Mouse (Mus musculus): ENCODE measurements around the gene Trcg1.
"Not testable (repeated sequence)": the region's sequence is repeated elsewhere in the genome, so short reads cannot be mapped to it uniquely, and the experiment has no call there.

Trcg1 gene

DNA sequence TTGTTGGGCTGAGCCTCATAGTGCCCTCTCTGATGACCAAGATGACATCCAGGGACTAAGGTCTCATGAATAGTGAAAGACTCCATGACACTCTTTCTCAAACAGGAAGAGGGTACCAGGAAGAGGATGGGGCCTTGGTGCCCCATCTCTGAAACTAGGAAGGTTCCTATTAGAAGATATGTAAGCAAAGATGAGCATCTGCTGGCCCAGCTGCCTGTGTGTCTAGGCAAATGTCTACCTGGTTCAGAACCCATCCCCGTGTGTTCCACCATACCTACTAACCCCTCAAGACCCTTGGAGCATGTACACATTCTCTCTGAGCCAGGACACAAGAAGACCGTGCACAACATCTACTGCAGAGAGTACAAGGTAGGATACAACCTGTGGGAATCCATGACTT is at the start of gene Trcg1:
Gene Trcg1, plus strand, starts transcription at position 301 of the 400 bp plus-strand sequence.
- no peak for DNase-seq (ENCODE audit: low spot score in 2 of 2)

DNA sequence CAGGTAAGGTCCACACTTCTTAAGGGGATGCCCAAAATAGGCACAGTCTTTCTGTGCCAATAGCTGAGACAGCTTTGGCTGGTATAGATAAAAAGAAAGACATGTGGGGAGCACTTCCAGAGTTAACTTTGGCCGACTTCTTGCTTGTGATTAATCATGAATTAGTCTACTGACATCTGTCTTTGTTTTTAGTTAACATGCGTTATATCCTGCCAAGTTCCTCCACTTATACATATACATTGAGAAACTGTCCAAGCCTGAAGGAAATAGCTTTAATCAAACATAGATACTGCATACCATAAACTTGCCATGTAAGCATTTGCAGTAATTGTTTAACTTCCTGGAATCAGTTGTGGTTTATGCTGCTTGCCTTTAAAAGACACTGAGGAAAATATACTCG is 39.6 kb upstream of the Trcg1 start:
- DNase-seq (ENCODE audit: low spot score in 2 of 2), result no peak

DNA sequence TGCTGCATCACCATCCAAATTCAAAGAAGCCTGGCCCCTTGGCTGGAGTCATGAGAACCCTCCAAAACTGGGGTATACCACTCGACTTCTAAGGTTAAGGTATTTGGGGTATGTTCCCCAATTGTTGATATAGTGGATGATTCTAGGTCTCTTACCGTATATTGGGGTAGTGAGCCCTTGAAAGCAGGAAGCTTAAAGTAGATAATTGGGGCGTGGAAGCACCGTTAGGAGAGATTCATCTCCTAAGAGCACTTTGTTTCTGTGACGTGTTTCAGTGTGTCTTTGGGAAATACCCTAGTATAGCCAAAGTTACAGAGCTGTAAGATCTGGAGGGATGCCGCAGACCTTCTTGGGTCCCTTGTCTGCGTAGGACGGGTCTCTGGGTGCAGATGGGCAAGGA is 38.9 kb upstream of the Trcg1 start:
- DNase-seq (ENCODE audit: low spot score in 2 of 2), result no peak

DNA sequence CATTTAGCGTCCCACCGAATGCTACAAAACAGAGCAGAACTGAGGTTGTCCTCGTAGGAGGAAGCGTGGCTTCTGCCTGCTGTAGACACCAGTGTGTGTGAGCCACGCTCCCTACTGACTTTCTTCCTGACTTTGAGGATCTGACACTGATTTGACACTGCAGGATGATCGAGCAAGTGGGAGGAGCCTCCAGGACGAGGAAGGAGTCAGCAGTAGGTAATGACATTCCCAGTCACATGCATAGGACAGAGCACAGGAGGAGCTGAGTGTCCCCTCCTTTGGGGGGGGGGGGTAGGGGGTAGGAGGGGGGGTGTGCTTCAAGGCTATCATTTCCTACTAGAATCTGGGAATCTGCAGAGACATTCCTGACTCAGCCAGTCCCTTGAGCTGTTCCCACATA is 33.4 kb upstream of the Trcg1 start:
- no peak for DNase-seq (ENCODE audit: low spot score in 2 of 2)

DNA sequence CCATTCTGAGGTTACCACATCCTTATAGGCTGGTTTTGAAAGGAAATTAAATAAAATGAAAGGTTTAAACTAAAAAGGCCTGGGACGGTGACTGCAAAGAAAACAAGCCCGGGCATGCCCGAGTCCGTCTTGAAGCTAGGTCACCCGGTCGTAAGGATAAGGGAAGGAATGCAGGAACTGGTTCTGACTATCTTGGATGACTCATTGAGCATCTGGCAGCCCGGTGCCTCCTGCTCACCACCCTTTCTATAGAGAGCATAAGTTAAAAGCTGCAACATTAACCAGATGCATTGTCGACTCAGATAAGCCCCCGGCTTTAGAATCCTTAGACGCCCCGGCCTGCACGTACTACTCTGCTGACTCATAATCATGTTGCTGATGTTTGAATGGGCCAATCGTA is 32.8 kb upstream of the Trcg1 start:
- DNase-seq (ENCODE audit: low spot score in 2 of 2), result not testable (repeated sequence)

DNA sequence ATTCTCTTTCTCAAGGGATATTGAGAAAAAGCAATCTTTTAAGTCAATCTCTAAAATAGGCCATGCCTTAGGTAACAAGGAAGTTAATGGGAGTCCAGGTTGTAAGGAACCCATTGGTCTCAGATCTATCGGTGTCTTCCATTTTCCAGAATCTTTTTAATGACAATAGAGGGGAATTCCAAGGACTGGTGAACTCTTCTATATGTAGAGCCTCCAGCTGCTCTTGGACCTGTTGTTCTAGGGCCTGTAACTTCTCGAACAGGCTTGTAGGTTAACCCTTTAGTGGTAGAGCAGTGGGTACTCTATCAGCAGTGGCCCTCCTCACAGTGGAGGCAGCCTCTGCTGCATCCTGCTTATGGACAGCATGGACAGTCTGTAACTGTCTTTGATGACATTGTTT is 29.5 kb upstream of the Trcg1 start:
- DNase-seq (ENCODE audit: low spot score in 2 of 2), result no peak

DNA sequence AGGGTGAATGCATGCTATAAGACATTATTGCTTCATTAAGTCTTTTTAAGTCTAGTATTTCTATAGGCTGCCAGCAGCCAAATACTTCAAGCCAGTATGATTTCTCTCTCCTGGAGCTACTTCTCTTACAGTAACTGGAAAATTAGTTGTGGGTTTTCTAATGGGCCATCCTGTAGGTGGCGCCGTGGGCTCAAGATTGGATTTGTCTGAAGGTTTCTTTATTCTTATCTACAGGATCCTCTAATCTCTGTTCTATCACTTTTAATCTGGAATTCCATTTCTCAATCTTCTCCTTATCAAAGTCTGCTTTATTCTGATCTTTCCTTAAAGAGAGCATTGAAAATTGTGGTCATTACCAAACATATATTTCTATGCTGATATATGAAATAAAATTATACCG is 27.0 kb upstream of the Trcg1 start:
- DNase-seq (ENCODE audit: low spot score in 2 of 2), result peak in 1 of 2 experiments; percentile 8

DNA sequence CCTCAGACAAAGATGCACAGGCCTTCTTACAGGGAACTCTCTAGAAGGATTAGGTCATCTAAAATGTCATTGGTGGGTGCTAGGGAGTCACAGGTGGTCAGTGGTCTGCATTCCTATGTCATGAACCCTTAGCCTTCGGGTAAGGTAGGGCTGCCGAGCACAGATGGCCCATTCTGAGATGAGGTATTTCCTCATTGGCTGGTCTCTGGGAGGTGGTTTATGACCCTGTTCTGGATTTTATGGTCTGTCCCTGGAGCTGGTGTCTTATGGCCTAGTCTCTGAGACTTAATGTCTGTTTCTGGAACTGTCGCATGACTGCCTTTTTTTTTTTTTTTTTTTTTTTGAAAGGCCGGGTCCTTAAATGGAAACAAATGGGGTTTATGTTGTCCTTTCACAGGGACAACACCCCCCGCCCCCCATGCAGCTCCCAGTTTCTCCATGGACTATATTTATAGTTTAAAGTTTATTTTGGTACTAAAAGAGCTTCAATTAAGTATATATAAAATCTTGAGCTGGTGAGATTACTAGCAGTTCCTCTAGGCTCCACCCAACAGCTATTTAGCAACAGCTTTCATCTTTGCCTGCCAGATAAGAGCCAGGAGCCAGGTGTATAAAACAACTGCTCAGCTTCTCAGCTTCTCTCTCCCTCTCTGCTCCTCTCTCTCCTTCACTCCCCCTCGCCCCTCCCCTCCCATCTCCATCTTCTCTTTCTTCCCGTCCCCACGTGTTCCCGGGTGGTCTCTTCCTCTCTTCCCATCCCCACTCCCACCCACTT is 23.7 kb upstream of the Trcg1 start:
- no peak for DNase-seq (ENCODE audit: low spot score in 2 of 2)

DNA sequence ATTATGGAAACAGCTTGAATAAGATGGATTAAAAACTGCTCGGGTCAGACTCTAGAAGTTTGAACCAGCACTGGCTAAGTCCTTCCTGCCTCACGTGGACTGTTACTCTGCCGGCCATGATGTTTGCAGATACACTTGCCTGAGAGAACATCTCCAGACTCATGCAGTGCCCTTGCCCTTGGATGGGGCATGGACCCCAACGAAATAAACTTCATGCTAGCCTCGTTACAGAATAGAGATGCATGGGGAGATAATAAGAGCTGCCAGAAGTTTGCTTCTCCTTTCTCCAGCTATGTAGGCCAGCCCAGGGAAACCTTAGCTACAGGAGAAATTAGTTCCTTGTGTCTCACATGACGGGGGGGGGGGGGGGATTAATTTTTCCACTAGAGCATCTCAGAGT is 21.9 kb upstream of the Trcg1 start:
- DNase-seq (ENCODE audit: low spot score in 2 of 2), result no peak

DNA sequence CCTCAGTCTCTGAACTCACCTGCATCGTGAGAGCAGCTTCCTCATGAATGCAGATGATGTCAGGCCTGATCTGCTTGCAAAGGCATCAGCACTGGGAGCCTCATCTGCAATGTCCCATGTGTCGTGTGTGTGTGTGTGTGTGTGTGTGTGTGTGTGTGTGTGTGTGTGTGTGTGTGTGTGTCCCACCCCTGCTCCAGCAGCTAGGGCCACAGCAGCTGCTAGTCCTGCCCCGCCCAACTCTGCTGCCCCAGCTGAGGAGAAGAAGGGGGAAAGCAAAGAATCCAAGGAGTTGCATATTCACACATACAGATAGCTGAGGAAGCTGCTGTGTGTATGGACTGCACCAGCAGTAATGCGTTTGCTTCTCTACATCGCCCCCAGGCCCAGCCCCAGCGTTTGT is 19.1 kb upstream of the Trcg1 start:
- no peak for DNase-seq (ENCODE audit: low spot score in 2 of 2)

DNA sequence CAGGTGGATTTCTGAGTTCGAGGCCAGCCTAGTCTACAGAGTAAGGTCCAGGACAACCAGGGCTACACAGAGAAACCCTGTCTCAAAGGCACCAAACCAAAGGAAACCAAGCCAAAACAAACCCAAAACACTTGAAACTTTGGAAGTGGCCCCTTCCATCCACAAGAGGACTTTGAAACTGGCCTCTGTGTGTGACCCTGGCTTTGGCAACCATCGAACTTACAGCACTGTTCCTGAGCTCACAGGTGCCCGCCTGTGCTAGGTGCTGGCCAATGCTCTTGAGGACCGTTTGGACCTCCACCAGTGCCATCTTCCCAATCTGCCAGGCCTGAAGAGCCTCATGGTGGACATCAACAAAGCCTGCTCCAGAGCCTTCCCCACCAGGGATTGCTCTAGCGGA is 17.6 kb upstream of the Trcg1 start:
- DNase-seq (ENCODE audit: low spot score in 2 of 2), result no peak

DNA sequence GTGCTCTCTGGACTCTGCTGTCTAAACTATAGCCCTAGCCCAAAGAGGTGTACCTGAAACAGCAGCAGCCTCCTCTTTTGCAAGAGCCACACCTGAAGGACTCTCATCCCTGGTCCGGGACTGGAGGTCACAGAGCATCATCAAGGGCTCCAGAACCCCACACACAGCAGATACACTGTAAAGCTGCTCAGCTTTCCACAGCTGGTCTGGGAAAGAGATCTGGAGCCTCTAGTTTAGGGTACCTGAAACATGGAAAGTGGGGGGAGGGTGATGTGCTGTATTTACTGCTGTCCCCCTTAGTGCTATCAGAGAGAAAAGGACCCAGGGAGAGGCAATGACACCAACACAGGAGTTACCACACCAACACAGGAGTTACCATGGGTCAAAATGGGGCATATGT is 16.8 kb upstream of the Trcg1 start:
- no peak for DNase-seq (ENCODE audit: low spot score in 2 of 2)

DNA sequence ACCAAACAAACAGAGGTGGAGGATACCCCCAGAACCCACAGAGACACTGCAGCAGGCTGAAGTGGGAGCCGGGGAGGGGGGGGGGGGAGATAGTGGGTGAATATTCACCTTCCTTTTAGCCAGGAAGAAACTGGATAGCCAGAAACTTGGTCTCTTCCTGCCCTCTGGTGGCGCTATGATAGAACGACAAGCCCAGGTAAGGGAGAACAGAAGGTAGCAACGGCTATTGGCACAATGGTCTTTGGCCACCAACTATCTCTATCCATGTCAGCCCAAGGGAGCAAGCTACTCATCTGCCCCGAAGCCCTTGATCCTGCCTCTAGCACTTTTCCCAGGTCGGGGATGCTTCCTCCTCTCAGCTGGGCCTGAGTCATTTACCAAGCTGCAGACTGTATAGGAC is 16.0 kb upstream of the Trcg1 start:
- no peak for DNase-seq (ENCODE audit: low spot score in 2 of 2)

DNA sequence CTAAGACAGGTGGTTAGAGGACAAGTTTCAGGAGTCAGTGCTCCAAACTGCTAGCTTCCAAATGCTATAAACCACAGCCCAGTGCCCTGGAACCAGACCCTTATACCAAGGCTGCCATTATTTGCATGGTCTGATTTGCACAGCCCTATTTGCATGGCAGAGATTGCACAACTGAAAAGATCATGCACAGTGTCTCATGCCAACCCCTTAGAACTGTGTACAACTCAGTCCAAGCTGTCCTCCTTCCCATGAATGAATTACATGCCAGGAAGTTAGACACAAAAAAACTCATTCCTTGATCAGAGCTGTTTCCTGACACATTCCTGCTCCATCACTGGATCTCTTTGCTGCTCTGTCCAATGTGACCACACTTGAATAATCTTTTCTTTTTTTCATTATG is 13.0 kb upstream of the Trcg1 start:
- DNase-seq (ENCODE audit: low spot score in 2 of 2), result no peak

DNA sequence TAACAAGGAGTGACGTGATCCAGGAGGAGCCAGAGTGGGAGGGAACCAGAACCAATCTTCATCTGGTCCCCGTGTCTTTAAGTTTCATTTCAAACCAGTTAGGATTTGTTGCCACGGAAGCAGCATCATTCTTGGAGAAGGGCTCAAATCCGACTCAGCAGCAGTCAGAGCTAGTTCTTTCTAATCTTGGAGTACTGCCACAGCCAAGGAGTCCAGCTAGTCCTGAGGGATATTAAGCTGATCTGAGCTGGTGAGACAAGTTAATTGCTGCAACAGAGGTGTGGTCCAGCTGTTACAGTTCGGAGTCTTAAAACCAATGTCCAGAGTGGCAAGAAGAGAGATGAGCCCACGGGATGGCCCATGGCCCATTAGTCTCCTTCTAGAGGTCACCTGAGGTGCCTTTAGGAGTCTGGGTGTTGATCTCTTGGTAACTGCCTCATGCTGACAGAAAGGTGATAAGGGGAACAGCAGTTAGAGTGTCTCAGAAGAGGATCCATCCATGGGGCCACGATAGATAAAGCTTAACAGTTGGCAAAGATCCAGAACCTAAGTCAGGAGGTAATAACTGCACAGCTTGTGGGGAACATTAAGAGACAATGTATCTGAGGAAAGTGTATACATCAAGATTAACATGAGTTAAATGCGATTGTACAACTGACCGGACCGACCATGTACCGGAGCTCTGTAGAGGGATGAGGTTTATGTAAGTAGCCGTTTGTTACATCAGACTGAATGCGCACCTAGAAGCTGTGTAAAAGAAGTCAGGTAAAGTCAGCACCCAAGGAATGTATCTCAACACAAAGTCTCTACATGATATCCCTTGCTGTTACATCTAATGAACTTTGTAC is 10.4 kb upstream of the Trcg1 start:
- no peak for DNase-seq (ENCODE audit: low spot score in 2 of 2)

DNA sequence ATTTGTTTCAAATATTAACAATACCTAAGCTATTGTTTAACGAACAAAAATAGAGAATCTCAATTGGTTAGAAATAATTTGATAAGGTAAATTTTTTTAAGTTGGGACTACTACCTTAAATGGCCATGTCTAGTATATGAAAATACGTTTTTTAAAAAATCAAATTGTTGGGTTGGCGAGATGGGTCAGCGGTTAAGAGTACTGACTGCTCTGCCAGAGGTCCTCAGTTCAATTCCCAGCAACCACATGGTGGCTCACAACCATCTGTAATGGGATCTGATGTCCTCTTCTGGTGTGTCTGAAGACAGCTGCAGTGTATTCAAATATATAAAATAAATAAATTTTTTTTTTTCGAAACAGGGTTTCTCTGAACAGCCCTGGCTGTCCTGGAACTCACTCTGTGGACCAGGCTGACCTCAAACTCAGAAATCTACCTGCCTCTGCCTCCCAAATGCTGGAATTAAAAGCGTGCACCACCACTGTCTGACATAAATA is 9.7 kb upstream of the Trcg1 start:
- not testable (repeated sequence) for DNase-seq (ENCODE audit: low spot score in 2 of 2)

DNA sequence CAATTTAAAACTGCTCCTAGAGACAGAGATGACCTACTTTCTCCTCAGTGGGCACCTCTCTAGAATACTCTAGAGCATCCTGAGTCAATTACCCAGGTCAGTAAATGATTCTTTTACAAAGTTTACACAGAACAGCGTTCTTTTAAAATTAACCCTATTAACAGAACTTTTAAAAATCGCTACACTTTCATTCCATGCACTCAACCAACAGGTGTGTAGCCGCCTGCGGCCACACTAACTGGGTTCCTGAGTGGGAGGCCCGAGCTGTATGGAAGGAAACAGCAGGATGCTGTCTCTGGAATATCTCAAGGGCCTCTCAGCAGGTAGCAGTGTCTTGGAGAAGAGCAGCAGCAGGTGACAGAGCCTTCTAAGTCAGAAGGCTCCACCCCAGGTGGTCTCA is 9.2 kb upstream of the Trcg1 start:
- no peak for DNase-seq (ENCODE audit: low spot score in 2 of 2)

DNA sequence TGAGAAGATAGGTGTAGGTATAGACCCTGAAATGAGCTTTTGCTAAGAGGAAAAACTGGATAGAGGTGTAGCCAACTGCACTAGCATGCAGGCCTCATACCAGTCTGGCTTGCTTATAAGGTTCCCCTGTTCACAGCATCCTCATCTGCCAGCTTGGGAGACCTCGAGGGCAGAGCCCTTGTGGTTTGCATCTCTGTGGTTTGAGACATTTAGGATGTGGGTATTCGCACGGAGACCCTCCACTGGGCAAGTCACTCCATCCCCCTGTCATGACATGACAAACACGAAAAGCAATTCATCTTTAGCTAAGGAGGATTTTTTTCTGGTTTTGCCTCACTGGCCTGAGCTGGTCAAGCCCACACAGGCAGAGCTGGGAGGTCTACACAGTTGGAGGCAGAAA is 8.2 kb upstream of the Trcg1 start:
- DNase-seq (ENCODE audit: low spot score in 2 of 2), result no peak

DNA sequence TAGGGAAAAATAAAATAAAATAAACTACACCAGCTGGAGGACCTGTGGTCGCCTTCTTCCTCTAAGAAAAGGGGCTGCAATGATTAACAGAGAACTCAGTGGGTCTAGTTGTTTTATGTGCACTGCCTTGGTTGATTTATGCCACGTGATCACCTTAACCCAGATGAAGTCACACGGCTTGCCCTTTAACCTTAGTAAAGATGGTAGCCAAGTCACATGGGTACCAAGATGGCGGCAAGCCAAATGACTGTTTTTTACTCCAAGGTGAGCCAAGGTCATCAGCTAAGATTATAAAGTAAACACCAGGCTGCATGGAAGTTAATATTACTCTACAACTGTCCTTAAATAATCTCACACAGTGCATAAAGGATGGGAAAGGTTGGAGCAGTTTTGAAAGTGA is 6.6 kb upstream of the Trcg1 start:
- DNase-seq (ENCODE audit: low spot score in 2 of 2), result no peak

DNA sequence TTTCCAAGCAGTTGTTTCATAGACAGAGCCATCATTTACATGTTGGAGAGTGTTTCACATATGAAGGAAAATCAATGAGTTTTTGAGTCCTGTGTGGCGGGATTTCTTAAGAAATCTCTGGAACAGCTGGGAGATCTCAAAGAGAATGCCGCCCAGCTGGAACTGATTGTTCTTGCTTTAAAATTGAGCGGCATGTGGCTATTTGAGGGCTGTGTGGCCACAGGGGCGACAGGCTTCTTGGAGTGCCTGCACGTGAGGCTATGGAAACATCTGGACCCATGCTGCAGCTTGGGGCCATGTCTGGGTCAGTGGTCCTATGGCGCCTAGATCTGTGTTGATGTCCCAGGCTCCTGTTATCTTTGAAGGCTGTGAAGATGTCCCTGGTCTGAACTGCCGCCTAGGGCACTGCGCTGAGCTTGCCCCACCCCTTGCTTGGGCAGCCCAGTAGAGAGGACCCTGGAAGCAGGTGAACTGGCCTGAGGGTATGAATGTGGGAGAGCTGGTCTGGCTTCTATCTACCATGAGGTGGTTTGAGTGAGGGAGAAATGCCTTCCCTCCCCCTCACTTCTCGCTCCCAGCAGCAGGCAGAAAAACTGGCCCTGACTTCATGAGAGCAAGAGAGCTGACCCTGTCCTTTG is 6.1 kb upstream of the Trcg1 start:
- DNase-seq (ENCODE audit: low spot score in 2 of 2), result no peak

DNA sequence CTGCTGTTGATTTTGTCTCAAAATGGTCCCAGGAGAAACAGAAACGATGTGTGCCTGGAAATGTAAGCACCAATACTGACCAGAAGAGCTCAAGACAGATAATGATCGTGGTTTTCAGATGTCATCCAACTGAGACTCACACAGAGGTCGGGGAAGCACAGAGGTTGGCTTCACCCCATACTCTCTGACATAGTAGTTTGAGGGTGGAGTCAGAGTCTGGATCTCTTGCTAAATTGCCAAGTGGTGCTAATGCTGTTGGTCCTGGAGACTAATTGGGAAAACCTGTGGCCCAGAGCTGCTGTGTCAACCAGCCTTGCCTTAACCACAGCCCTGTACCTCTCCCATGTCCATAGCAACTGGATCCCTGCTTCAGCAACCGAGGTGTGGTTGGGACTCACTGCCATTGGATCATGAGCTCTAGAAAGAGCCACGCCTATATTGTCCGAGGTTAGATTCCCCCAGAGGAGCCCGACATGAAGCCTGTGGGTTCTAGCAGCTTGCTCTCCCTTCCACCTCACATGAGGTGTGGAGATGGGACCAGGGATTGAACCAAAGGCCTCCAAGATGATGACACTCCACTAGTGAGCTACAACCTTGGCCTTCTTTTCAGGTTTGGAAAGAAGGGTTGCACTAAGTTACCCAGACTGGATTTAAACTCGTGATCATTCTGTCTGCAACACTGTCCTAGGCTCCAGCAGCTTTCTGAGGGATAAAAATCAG is 4.7 kb upstream of the Trcg1 start:
- no peak for DNase-seq (ENCODE audit: low spot score in 2 of 2)

DNA sequence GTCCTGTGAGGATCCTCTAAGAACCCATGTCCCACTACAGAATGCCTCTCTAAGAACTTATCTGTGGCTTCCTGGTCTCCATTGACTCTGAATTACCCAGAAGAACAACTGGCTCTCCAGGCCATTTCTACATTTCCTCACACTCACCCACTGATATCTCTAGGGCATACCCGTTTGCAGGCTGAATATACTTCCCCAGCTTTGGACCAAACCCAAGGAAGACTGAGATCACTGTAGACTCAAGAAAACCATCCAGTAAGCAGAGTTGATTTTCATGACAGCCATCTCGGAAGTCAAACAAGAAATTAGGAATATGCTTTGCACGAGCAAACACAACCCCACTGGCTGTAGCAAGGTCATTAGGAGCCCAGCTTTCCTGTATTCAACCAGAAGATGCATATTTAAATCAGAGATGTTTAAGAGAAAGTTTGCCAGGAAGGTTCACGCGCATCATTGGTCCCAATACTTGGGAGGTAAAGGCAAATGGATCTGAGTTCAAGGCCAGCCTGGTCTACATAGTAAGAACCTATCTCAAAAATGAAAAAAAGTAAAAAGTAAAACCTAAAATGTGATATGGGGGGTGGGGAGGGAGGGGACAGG is 3.9 kb upstream of the Trcg1 start:
- DNase-seq (ENCODE audit: low spot score in 2 of 2), result no peak

Measured in heart, adult 9 months (tissue).